Mouse (Mus musculus) cerebellum, postnatal 14 days (tissue): ENCODE results near the gene Pilrb2.
"Not testable (repeated sequence)": the region's sequence is repeated elsewhere in the genome, so short reads cannot be mapped to it uniquely, and the experiment has no call there.

ENCODE experiments used
- DNase-seq, 2 experiments: peaks; one replicate each; pipeline ENCODE4 v3.0.0; 2021; ENCODE audit warnings: mixed read lengths in 2 of 2

Gene Pilrb2

GRCm38 (mm10) chr5:137871644-137872380 lies at the start of gene Pilrb2:
Gene Pilrb2, minus strand, starts transcription at chr5:137871815.
- not testable (repeated sequence) for DNase-seq

- DNase-seq: peak; percentile 71 to 76
Measured at GRCm38 (mm10) chr5:137915550-137915949, 43.9 kb upstream of the Pilrb2 start.

- DNase-seq: no peak
Measured at GRCm38 (mm10) chr5:137914508-137914907, 42.9 kb upstream of the Pilrb2 start.

GRCm38 (mm10) chr5:137909564-137910262 lies 38.1 kb upstream of the Pilrb2 start:
- DNase-seq: no peak

- no peak for DNase-seq
Measured at GRCm38 (mm10) chr5:137897812-137898211, 26.2 kb upstream of the Pilrb2 start.

GRCm38 (mm10) chr5:137892954-137893353 lies 21.3 kb upstream of the Pilrb2 start:
- DNase-seq: peak; percentile 4

GRCm38 (mm10) chr5:137887666-137888065 lies 16.1 kb upstream of the Pilrb2 start:
- no peak for DNase-seq

- DNase-seq: peak; percentile 35 to 62
Measured at GRCm38 (mm10) chr5:137885894-137886293, 14.3 kb upstream of the Pilrb2 start.

- DNase-seq: no peak
Measured at GRCm38 (mm10) chr5:137883345-137883744, 11.7 kb upstream of the Pilrb2 start.

- DNase-seq: no peak
Measured at GRCm38 (mm10) chr5:137882922-137883321, 11.3 kb upstream of the Pilrb2 start.

- DNase-seq: peak; percentile 9 to 12
Measured at GRCm38 (mm10) chr5:137877860-137878259, 6.2 kb upstream of the Pilrb2 start.

- no peak for DNase-seq
Measured at GRCm38 (mm10) chr5:137875054-137875453, 3.4 kb upstream of the Pilrb2 start.

- not testable (repeated sequence) for DNase-seq
Measured at GRCm38 (mm10) chr5:137872381-137872702, 727 bp upstream of the Pilrb2 start.

GRCm38 (mm10) chr5:137868600-137868999 lies 3.0 kb downstream of the Pilrb2 start:
- not testable (repeated sequence) for DNase-seq

GRCm38 (mm10) chr5:137864008-137864407 lies 7.6 kb downstream of the Pilrb2 start:
- DNase-seq: not testable (repeated sequence)

- not testable (repeated sequence) for DNase-seq
Measured at GRCm38 (mm10) chr5:137857960-137858710, 13.5 kb downstream of the Pilrb2 start, which contains the start of gene Pilrb1. Gene Pilrb1, minus strand, starts transcription at chr5:137858106.

GRCm38 (mm10) chr5:137856870-137857269 lies 14.7 kb downstream of the Pilrb2 start:
- DNase-seq: not testable (repeated sequence)

GRCm38 (mm10) chr5:137854907-137855306 lies 16.7 kb downstream of the Pilrb2 start:
- not testable (repeated sequence) for DNase-seq

- DNase-seq: not testable (repeated sequence)
Measured at GRCm38 (mm10) chr5:137850313-137850712, 21.3 kb downstream of the Pilrb2 start.

GRCm38 (mm10) chr5:137837110-137837509 lies 34.5 kb downstream of the Pilrb2 start:
- not testable (repeated sequence) for DNase-seq

- no peak for DNase-seq
Measured at GRCm38 (mm10) chr5:137836611-137837010, 35.0 kb downstream of the Pilrb2 start.

- DNase-seq: not testable (repeated sequence)
Measured at GRCm38 (mm10) chr5:137835966-137836520, 35.6 kb downstream of the Pilrb2 start, which contains the start of gene Pilra. Gene Pilra, minus strand, starts transcription at chr5:137836281.

GRCm38 (mm10) chr5:137833500-137833899 lies 38.1 kb downstream of the Pilrb2 start:
- DNase-seq: no peak
